Mouse (Mus musculus): ENCODE measurements around the gene Ctnnd2. TPM values are rescaled to one million over a fixed set of nuclear protein-coding genes. Genes with fewer than 3 reads are reported as not detected.

Ctnnd2 gene
- polyA plus RNA-seq, 1 experiment = 0.02 TPM

- H3ac ChIP-seq (ENCODE audit: control insufficient read depth, insufficient read length) = no peak overlapping the region
- no peaks in the 10 kb centered on the region for H3K27me3 ChIP-seq (ENCODE audit: control insufficient read depth, insufficient read depth, insufficient read length)
- H3K36me3 ChIP-seq (ENCODE audit: control insufficient read depth, insufficient read depth) = no peaks in the 10 kb centered on the region
- no peak for TF ChIP-seq SRF (IDR thresholded peaks at IDR 0.05; ENCODE audit: control insufficient read depth, insufficient read length, low read depth)
- H3K4me2 ChIP-seq (ENCODE audit: low read depth) = no peak overlapping the region
- H3K79me2 ChIP-seq (ENCODE audit: control insufficient read depth, insufficient read depth) = no peaks in the 10 kb centered on the region
- no peak overlapping the region for H3K4me3 ChIP-seq
Measured at GRCm38 (mm10) chr15:30212746-30213145, 40.4 kb downstream of the Ctnnd2 start.

GRCm38 (mm10) chr15:30215871-30216270 lies 43.5 kb downstream of the Ctnnd2 start:
- Histone ChIP-seq H3K4me2 (ENCODE audit: low read depth) (no peak overlapping the region), H3K27me3 (ENCODE audit: control insufficient read depth, insufficient read depth, insufficient read length) (no peaks in the 10 kb centered on the region), H3ac (ENCODE audit: control insufficient read depth, insufficient read length) (no peak overlapping the region), H3K79me2 (ENCODE audit: control insufficient read depth, insufficient read depth) (no peaks in the 10 kb centered on the region), H3K4me3 (no peak overlapping the region), H3K36me3 (ENCODE audit: control insufficient read depth, insufficient read depth) (no peaks in the 10 kb centered on the region)
- no peak for TF ChIP-seq POLR2A (IDR thresholded peaks at IDR 0.05; ENCODE audit: insufficient read length, low read depth)
- TF ChIP-seq TCF3 (IDR thresholded peaks at IDR 0.05; ENCODE audit: insufficient read length, low read depth) = no peak
- TF ChIP-seq POLR2AphosphoS2 (IDR thresholded peaks at IDR 0.05; ENCODE audit: insufficient read length, low read depth) = no peak
- TF ChIP-seq SRF (IDR thresholded peaks at IDR 0.05; ENCODE audit: control insufficient read depth, insufficient read length, low read depth) = no peak
- no peak for TF ChIP-seq E2F4 (IDR thresholded peaks at IDR 0.05; ENCODE audit: insufficient read depth)
- TF ChIP-seq MAX (IDR thresholded peaks at IDR 0.05; ENCODE audit: low read depth) = no peak
- TF ChIP-seq USF1 (IDR thresholded peaks at IDR 0.05; ENCODE audit: low read depth) = no peak

- TF ChIP-seq REST (IDR thresholded peaks at IDR 0.05; ENCODE audit: insufficient read depth, insufficient read length) (no peak), TCF3 (IDR thresholded peaks at IDR 0.05; ENCODE audit: insufficient read length, low read depth) (no peak), MYOG (IDR thresholded peaks at IDR 0.05; ENCODE audit: control insufficient read depth in 1 of 3, insufficient read depth in 1 of 3, insufficient read length in 2 of 3, low read depth in 2 of 3) (no peak), MAX (IDR thresholded peaks at IDR 0.05; ENCODE audit: low read depth) (no peak), SRF (IDR thresholded peaks at IDR 0.05; ENCODE audit: control insufficient read depth, insufficient read length, low read depth) (no peak), MYOD1 (IDR thresholded peaks at IDR 0.05; ENCODE audit: control insufficient read depth in 1 of 3, insufficient read length in 2 of 3, low read depth in 2 of 3) (no peak), TCF12 (IDR thresholded peaks at IDR 0.05; ENCODE audit: insufficient read depth, poor library complexity, severe bottlenecking) (no peak), POLR2A (IDR thresholded peaks at IDR 0.05; ENCODE audit: insufficient read length, low read depth) (no peak), E2F4 (IDR thresholded peaks at IDR 0.05; ENCODE audit: insufficient read depth) (no peak), CEBPB (IDR thresholded peaks at IDR 0.05; ENCODE audit: insufficient read depth, poor library complexity, severe bottlenecking) (no peak), USF1 (IDR thresholded peaks at IDR 0.05; ENCODE audit: low read depth) (no peak), POLR2AphosphoS2 (IDR thresholded peaks at IDR 0.05; ENCODE audit: insufficient read length, low read depth) (no peak)
- no peak overlapping the region for H3K4me3 ChIP-seq
- H3K4me2 ChIP-seq (ENCODE audit: low read depth) = no peak overlapping the region
- H3K27me3 ChIP-seq (ENCODE audit: control insufficient read depth, insufficient read depth, insufficient read length) = no peaks in the 10 kb centered on the region
- H3K79me2 ChIP-seq (ENCODE audit: control insufficient read depth, insufficient read depth) = no peaks in the 10 kb centered on the region
- H3K36me3 ChIP-seq (ENCODE audit: control insufficient read depth, insufficient read depth) = no peaks in the 10 kb centered on the region
- H3ac ChIP-seq (ENCODE audit: control insufficient read depth, insufficient read length) = no peak overlapping the region
Measured at GRCm38 (mm10) chr15:30229112-30229511, 56.7 kb downstream of the Ctnnd2 start.

GRCm38 (mm10) chr15:30235210-30236034 lies 63.0 kb downstream of the Ctnnd2 start:
- Histone ChIP-seq H3K36me3 (ENCODE audit: control insufficient read depth, insufficient read depth) (no peaks in the 10 kb centered on the region), H3K4me2 (ENCODE audit: low read depth) (no peak overlapping the region), H3K79me2 (ENCODE audit: control insufficient read depth, insufficient read depth) (no peaks in the 10 kb centered on the region), H3ac (ENCODE audit: control insufficient read depth, insufficient read length) (no peak overlapping the region), H3K27me3 (ENCODE audit: control insufficient read depth, insufficient read depth, insufficient read length) (no peaks in the 10 kb centered on the region), H3K4me3 (no peak overlapping the region)
- TF ChIP-seq MAX (IDR thresholded peaks at IDR 0.05; ENCODE audit: low read depth) (no peak), MYOG (IDR thresholded peaks at IDR 0.05; ENCODE audit: control insufficient read depth in 1 of 3, insufficient read depth in 1 of 3, insufficient read length in 2 of 3, low read depth in 2 of 3) (peak in 1 of 3 experiments; percentile 9), TCF3 (IDR thresholded peaks at IDR 0.05; ENCODE audit: insufficient read length, low read depth) (no peak), POLR2AphosphoS2 (IDR thresholded peaks at IDR 0.05; ENCODE audit: insufficient read length, low read depth) (no peak), USF1 (IDR thresholded peaks at IDR 0.05; ENCODE audit: low read depth) (no peak), E2F4 (IDR thresholded peaks at IDR 0.05; ENCODE audit: insufficient read depth) (no peak), SRF (IDR thresholded peaks at IDR 0.05; ENCODE audit: control insufficient read depth, insufficient read length, low read depth) (no peak), MYOD1 (IDR thresholded peaks at IDR 0.05; ENCODE audit: control insufficient read depth in 1 of 3, insufficient read length in 2 of 3, low read depth in 2 of 3) (no peak)

GRCm38 (mm10) chr15:30240881-30241280 lies 68.5 kb downstream of the Ctnnd2 start:
- H3K4me2 ChIP-seq (ENCODE audit: low read depth) = no peak overlapping the region
- no peak overlapping the region for H3ac ChIP-seq (ENCODE audit: control insufficient read depth, insufficient read length)
- no peaks in the 10 kb centered on the region for H3K27me3 ChIP-seq (ENCODE audit: control insufficient read depth, insufficient read depth, insufficient read length)
- H3K36me3 ChIP-seq (ENCODE audit: control insufficient read depth, insufficient read depth) = no peaks in the 10 kb centered on the region
- TF ChIP-seq MYOD1 (IDR thresholded peaks at IDR 0.05; ENCODE audit: control insufficient read depth in 1 of 3, insufficient read length in 2 of 3, low read depth in 2 of 3) (no peak), MAX (IDR thresholded peaks at IDR 0.05; ENCODE audit: low read depth) (no peak), POLR2A (IDR thresholded peaks at IDR 0.05; ENCODE audit: insufficient read length, low read depth) (no peak), USF1 (IDR thresholded peaks at IDR 0.05; ENCODE audit: low read depth) (no peak), TCF12 (IDR thresholded peaks at IDR 0.05; ENCODE audit: insufficient read depth, poor library complexity, severe bottlenecking) (no peak), TCF3 (IDR thresholded peaks at IDR 0.05; ENCODE audit: insufficient read length, low read depth) (no peak), CEBPB (IDR thresholded peaks at IDR 0.05; ENCODE audit: insufficient read depth, poor library complexity, severe bottlenecking) (no peak)
- H3K79me2 ChIP-seq (ENCODE audit: control insufficient read depth, insufficient read depth) = no peaks in the 10 kb centered on the region
- no peak overlapping the region for H3K4me3 ChIP-seq
